Mouse (Mus musculus): Measurements from ENCODE around the gene H2afy. TPM values are rescaled to one million over a fixed set of nuclear protein-coding genes. Genes with fewer than 3 reads are reported as not detected.

H2afy gene
- polyA plus RNA-seq (2014; fragmentation: Illumina TruSeq; extraction: RNeasy Lipid Tissue Mini Kit (QIAGEN cat#74804); ENCODE audit: low read depth, low replicate concordance), result 25.2 TPM

DNA sequence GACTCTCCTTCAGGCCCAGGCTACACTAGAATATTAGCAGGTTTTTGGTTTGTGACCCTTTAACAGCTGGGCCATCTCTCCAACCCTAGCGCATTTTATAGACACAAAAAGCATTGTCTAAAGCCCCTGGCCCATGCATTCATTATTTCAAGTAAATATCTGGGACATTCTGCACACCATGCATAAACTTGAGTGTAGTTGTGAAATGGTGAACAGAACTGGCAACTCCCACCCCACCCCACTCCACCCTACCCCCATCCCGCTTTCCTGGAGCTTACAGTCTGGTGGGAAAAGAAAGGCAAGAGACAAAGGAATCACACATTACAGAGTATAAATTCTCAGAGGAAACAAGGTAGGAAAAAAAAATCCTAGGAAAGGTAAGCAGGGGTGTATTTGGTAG lies at the start of gene H2afy:
TSS of gene H2afy (minus strand) at position 162 of the 400 bp plus-strand sequence.

DNA sequence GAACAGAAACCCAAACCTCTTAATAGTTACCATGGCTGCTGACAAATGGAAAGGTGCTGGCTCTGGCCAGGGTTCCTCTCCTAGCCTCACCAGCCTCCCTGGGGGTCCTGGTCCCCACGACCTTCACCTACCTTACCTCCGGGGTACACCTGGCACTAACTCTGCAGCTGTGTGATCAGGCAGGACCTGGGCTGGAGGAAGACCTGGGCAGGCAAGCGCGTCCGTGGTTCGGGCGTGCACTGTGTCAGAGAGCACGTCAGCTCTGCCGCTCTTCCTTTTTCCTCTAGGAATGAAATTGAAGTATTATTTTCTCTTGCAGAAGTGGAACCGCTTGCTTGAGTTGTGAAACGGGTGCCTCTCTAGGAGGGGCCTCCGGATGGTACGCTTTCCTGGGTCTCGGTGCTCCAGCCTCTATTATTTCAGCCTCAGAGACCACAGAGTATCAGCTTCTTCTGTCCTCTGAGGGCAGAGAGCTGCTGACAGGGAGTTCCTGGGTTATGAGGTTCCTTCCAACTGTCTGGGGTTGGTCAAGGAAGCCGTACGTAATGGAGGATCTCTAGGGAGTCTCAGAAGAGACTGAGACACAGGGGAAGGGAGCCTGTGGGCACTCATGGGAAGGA lies 42.4 kb upstream of the H2afy start, which contains the start of gene Tifab:
TSS of gene Tifab (minus strand) at position 470 of the 620 bp plus-strand sequence.

Other genes with a start within 250 kb of the H2afy start
- 0.21 TPM for gene Tifab, start 42.5 kb upstream of the H2afy start, polyA plus RNA-seq (2014; fragmentation: Illumina TruSeq; extraction: RNeasy Lipid Tissue Mini Kit (QIAGEN cat#74804); ENCODE audit: low read depth, low replicate concordance)
- 0.20 TPM for gene Neurog1, start 115.8 kb upstream of the H2afy start, polyA plus RNA-seq (2014; fragmentation: Illumina TruSeq; extraction: RNeasy Lipid Tissue Mini Kit (QIAGEN cat#74804); ENCODE audit: low read depth, low replicate concordance)
- 0.39 TPM for gene Cxcl14, start 160.2 kb upstream of the H2afy start, polyA plus RNA-seq (2014; fragmentation: Illumina TruSeq; extraction: RNeasy Lipid Tissue Mini Kit (QIAGEN cat#74804); ENCODE audit: low read depth, low replicate concordance)